Mouse (Mus musculus): Measurements from ENCODE around the gene Plpp7. TPM values are rescaled to one million over a fixed set of nuclear protein-coding genes. Genes with fewer than 3 reads are reported as not detected.

Plpp7 gene
- polyA plus RNA-seq, 1 experiment from 2014 or later, result 7.3 TPM

DNA sequence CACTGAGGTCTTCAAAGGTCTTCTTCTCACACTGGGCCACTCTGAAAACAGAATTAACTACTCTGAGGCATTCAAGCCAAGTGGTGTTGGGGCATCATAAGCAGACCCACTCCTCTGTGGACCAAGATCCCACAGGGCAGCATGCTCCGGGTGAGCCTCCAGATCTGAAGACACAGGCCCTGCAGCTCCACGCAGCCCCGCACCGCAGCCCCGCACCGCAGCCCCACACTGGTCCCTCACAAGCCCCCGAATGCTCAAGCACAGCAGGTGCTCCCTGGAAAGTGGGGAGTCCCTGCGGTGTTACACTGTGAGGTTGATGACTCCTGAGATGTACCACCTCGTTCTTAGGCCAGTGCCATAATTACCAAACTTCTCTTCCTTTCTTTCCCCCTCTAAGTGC, 37.1 kb upstream of the Plpp7 start:
- no peak for DNase-seq (ENCODE audit: low spot score, missing footprints)
- no peaks in the 10 kb centered on the region for H3K36me3 ChIP-seq (ENCODE audit: control insufficient read depth, insufficient read depth, low read length)
- WGBS, result 73% methylated on average over 9 of the region's 9 CpGs
- no peak for ATAC-seq (ENCODE audit: low FRiP score)
- H3K4me3 ChIP-seq (ENCODE audit: low read depth, low read length), result no peak overlapping the region
- H3K27me3 ChIP-seq (ENCODE audit: control insufficient read depth, insufficient read depth, low read length), result peaks cover 7% of the 10 kb centered on the region
- H3K9me3 ChIP-seq (ENCODE audit: control insufficient read depth, low read length), result no peaks in the 10 kb centered on the region
- no peak overlapping the region for H3K27ac ChIP-seq (ENCODE audit: low read depth, low read length)
- peaks cover 11% of the 10 kb centered on the region; the same call in 1 of the 2 replicates for H3K4me1 ChIP-seq (ENCODE audit: control insufficient read depth, insufficient read depth, low read length)
- H3K4me2 ChIP-seq, result no peak overlapping the region
- no peak overlapping the region for H3K9ac ChIP-seq (ENCODE audit: low read length)

DNA sequence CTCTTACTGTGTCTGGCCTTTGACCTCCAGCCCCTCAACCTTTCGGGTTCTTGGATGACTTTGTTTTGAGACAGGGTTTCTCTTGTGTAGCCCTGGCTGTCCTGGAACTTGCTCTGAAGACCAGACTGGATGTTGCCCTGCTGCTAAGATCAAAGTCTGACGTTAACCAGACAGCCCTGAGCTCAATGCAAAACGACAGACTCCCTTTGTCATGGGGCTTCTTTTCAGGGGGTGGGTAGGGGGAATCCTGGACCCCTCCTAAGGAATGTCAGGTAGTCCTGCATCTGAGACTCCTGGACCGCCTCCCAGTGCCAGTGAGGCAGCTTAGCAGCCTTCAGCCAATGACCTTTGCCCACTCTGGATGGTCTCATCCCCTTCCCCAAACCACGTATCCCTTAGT, 36.6 kb upstream of the Plpp7 start:
- Histone ChIP-seq H3K4me1 (ENCODE audit: control insufficient read depth, insufficient read depth, low read length) (peaks cover 11% of the 10 kb centered on the region; the same call in 1 of the 2 replicates), H3K36me3 (ENCODE audit: control insufficient read depth, insufficient read depth, low read length) (no peaks in the 10 kb centered on the region), H3K4me3 (ENCODE audit: low read depth, low read length) (no peak overlapping the region), H3K9ac (ENCODE audit: low read length) (no peak overlapping the region), H3K4me2 (no peak overlapping the region), H3K9me3 (ENCODE audit: control insufficient read depth, low read length) (no peaks in the 10 kb centered on the region), H3K27me3 (ENCODE audit: control insufficient read depth, insufficient read depth, low read length) (peaks cover 7% of the 10 kb centered on the region), H3K27ac (ENCODE audit: low read depth, low read length) (no peak overlapping the region)
- ATAC-seq (ENCODE audit: low FRiP score) (no peak), DNase-seq (ENCODE audit: low spot score, missing footprints) (no peak)
- WGBS, result 31% methylated on average over 5 of the region's 5 CpGs

DNA sequence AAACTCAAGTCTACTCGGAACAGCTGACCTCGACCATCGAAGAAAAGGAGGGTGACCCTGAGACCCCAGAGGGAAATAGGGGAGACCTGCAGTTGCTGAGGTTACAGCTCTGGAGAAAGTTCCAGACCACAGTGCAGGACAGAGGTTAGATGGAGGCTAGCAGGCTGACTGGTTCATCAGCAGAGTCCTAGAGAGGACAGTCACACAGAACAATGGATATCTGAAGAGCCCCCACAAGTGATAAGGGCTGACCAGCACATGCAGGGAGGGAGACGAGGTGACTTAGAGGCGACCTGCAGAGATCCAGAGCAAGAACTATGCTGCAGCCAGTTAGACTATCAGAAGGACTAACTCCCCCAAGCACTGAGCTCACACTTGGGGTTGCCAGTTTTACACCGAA, 35.7 kb upstream of the Plpp7 start:
- 77% methylated on average over 6 of the region's 6 CpGs for WGBS
- H3K36me3 ChIP-seq (ENCODE audit: control insufficient read depth, insufficient read depth, low read length), result no peaks in the 10 kb centered on the region
- no peaks in the 10 kb centered on the region for H3K9me3 ChIP-seq (ENCODE audit: control insufficient read depth, low read length)
- H3K27me3 ChIP-seq (ENCODE audit: control insufficient read depth, insufficient read depth, low read length), result peaks cover 7% of the 10 kb centered on the region
- no peak overlapping the region for H3K4me3 ChIP-seq (ENCODE audit: low read depth, low read length)
- no peak for ATAC-seq (ENCODE audit: low FRiP score)
- H3K27ac ChIP-seq (ENCODE audit: low read depth, low read length), result no peak overlapping the region
- no peak overlapping the region for H3K9ac ChIP-seq (ENCODE audit: low read length)
- H3K4me2 ChIP-seq, result no peak overlapping the region
- DNase-seq (ENCODE audit: low spot score, missing footprints), result no peak
- H3K4me1 ChIP-seq (ENCODE audit: control insufficient read depth, insufficient read depth, low read length), result peaks cover 9% of the 10 kb centered on the region; the same call in 1 of the 2 replicates

GRCm38 (mm10) chr2:32060228-32060805, 35.0 kb upstream of the Plpp7 start:
- H3K27ac ChIP-seq (ENCODE audit: low read depth, low read length), result no peak overlapping the region
- H3K4me1 ChIP-seq (ENCODE audit: control insufficient read depth, insufficient read depth, low read length), result peaks cover 2% of the 10 kb centered on the region; the same call in 1 of the 2 replicates
- H3K4me3 ChIP-seq (ENCODE audit: low read depth, low read length), result no peak overlapping the region
- no peak overlapping the region for H3K4me2 ChIP-seq
- DNase-seq (ENCODE audit: low spot score, missing footprints) (no peak), ATAC-seq (ENCODE audit: low FRiP score) (no peak)
- peaks cover 7% of the 10 kb centered on the region for H3K27me3 ChIP-seq (ENCODE audit: control insufficient read depth, insufficient read depth, low read length)
- H3K9me3 ChIP-seq (ENCODE audit: control insufficient read depth, low read length), result no peaks in the 10 kb centered on the region
- H3K9ac ChIP-seq (ENCODE audit: low read length), result no peak overlapping the region
- WGBS, result 76% methylated on average over 6 of the region's 6 CpGs
- no peaks in the 10 kb centered on the region for H3K36me3 ChIP-seq (ENCODE audit: control insufficient read depth, insufficient read depth, low read length)

- WGBS, result 76% methylated on average over 2 of the region's 2 CpGs
- H3K4me3 ChIP-seq (ENCODE audit: low read depth, low read length), result no peak overlapping the region
- H3K27ac ChIP-seq (ENCODE audit: low read depth, low read length), result no peak overlapping the region
- H3K27me3 ChIP-seq (ENCODE audit: control insufficient read depth, insufficient read depth, low read length), result peaks cover 7% of the 10 kb centered on the region
- H3K4me2 ChIP-seq, result no peak overlapping the region
- H3K9ac ChIP-seq (ENCODE audit: low read length), result no peak overlapping the region
- DNase-seq (ENCODE audit: low spot score, missing footprints) (no peak), ATAC-seq (ENCODE audit: low FRiP score) (no peak)
- H3K36me3 ChIP-seq (ENCODE audit: control insufficient read depth, insufficient read depth, low read length), result no peaks in the 10 kb centered on the region
- H3K4me1 ChIP-seq (ENCODE audit: control insufficient read depth, insufficient read depth, low read length), result no peaks in the 10 kb centered on the region
- no peaks in the 10 kb centered on the region for H3K9me3 ChIP-seq (ENCODE audit: control insufficient read depth, low read length)
Measured at GRCm38 (mm10) chr2:32061189-32061588, 34.1 kb upstream of the Plpp7 start.

DNA sequence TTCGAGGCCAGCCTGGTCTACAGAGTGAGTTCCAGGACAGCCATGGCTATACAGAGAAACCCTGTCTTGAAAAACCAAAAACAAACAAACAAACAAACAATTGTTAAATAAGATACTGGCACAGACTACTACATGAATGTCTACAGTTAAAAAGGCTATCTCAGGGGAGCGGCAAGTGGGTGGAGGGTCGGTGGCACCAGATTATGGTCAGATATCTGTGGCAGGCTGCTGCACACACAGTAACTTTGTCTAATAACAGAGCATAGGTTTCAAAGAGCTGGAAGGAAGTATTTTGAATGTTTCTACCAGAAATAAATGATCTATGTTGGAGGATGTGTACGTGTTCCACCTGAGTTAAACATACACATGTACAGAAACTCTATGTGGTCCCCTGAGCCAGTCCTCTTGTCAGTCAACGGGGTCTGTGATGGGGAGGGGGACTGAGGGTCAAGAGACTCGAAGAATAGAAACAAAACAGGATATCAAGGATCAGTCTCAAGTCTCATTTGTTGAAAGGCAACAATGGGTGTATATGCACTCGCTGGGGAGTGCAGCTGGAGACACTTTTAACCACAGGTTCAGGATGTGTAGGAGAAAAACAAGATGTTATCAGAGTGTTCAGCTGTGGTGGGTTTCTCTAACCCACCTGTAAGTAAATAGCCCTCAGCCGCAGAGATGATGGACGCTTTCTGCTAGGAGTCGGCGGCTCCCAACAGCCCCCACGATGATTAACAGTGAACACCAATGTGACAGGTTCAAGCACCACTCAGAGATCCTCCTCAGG, 33.4 kb upstream of the Plpp7 start:
- Histone ChIP-seq H3K4me3 (ENCODE audit: low read depth, low read length) (no peak overlapping the region), H3K4me2 (no peak overlapping the region), H3K27ac (ENCODE audit: low read depth, low read length) (no peak overlapping the region), H3K9me3 (ENCODE audit: control insufficient read depth, low read length) (no peaks in the 10 kb centered on the region), H3K9ac (ENCODE audit: low read length) (no peak overlapping the region), H3K4me1 (ENCODE audit: control insufficient read depth, insufficient read depth, low read length) (no peaks in the 10 kb centered on the region), H3K36me3 (ENCODE audit: control insufficient read depth, insufficient read depth, low read length) (no peaks in the 10 kb centered on the region), H3K27me3 (ENCODE audit: control insufficient read depth, insufficient read depth, low read length) (peaks cover 7% of the 10 kb centered on the region)
- DNase-seq (ENCODE audit: low spot score, missing footprints), result no peak
- ATAC-seq (ENCODE audit: low FRiP score), result no peak
- WGBS, result 80% methylated on average over 12 of the region's 12 CpGs

GRCm38 (mm10) chr2:32062626-32063410, 32.5 kb upstream of the Plpp7 start:
- no peak for ATAC-seq (ENCODE audit: low FRiP score)
- WGBS, result 91% methylated on average over 15 of the region's 15 CpGs

DNA sequence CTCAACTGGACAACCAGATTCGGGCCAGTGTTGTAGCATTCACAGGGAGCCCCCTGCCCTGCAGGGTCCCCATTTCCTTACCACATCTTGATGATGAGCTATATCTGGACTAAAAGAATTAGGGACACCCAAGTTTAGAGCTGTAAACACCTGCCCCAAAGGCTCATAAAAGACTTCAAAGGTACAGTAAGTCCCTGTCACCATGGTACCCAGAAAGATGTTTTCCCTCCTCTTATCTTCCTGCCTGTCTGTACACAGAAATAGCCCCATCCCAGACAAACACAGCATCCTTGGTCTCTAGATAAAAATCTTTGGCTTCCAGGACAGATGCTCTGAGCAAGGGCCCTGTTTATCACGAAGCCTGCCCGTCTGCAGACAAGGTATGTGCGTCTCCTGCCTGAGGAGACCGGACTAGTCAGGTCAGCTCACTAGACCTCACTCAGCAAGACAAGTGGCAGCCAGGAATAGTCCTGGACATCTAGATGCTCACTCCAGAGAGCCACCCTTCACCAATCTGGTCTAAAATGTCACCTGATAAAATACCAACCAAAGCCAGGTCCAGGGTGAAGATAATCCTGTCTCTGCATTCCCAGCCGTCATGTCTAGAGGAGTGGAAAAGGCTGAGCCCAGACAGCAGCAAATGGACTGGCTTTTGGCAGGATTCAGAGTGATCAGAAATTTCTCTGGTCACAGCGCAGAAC, 31.7 kb upstream of the Plpp7 start:
- 89% methylated on average over 7 of the region's 7 CpGs for WGBS
- no peak overlapping the region for H3K4me2 ChIP-seq

More at GRCm38 (mm10) chr2:32062626-32063410, 32.5 kb upstream of the Plpp7 start:
- Histone ChIP-seq H3K9me3 (ENCODE audit: control insufficient read depth, low read length) (no peaks in the 10 kb centered on the region), H3K27me3 (ENCODE audit: control insufficient read depth, insufficient read depth, low read length) (peaks cover 4% of the 10 kb centered on the region), H3K27ac (ENCODE audit: low read depth, low read length) (no peak overlapping the region), H3K9ac (ENCODE audit: low read length) (no peak overlapping the region), H3K4me2 (no peak overlapping the region), H3K36me3 (ENCODE audit: control insufficient read depth, insufficient read depth, low read length) (no peaks in the 10 kb centered on the region), H3K4me1 (ENCODE audit: control insufficient read depth, insufficient read depth, low read length) (no peaks in the 10 kb centered on the region), H3K4me3 (ENCODE audit: low read depth, low read length) (no peak overlapping the region)
- no peak for DNase-seq (ENCODE audit: low spot score, missing footprints)

More for the DNA sequence above, 31.7 kb upstream of the Plpp7 start:
- no peaks in the 10 kb centered on the region for H3K36me3 ChIP-seq (ENCODE audit: control insufficient read depth, insufficient read depth, low read length)
- DNase-seq (ENCODE audit: low spot score, missing footprints) (no peak), ATAC-seq (ENCODE audit: low FRiP score) (no peak)
- no peaks in the 10 kb centered on the region for H3K9me3 ChIP-seq (ENCODE audit: control insufficient read depth, low read length)
- H3K9ac ChIP-seq (ENCODE audit: low read length), result no peak overlapping the region
- H3K4me1 ChIP-seq (ENCODE audit: control insufficient read depth, insufficient read depth, low read length), result no peaks in the 10 kb centered on the region
- no peak overlapping the region for H3K27ac ChIP-seq (ENCODE audit: low read depth, low read length)
- peaks cover 2% of the 10 kb centered on the region for H3K27me3 ChIP-seq (ENCODE audit: control insufficient read depth, insufficient read depth, low read length)
- H3K4me3 ChIP-seq (ENCODE audit: low read depth, low read length), result no peak overlapping the region
